Mouse (Mus musculus) erythroblast, embryonic 14.5 days (primary cell): ENCODE data around the gene Fam178b.

Source experiments
- GATA1 ChIP-seq: IDR thresholded peaks from 2 replicates; pipeline ENCODE4 v1.6.1; 2012; ENCODE audit warnings: low read length, inconsistent platforms, mixed read lengths
- TAL1 ChIP-seq: IDR thresholded peaks from 3 replicates; pipeline ENCODE4 v1.6.1; 2012; ENCODE audit warnings: low read length, inconsistent platforms, mixed read lengths

DNA sequence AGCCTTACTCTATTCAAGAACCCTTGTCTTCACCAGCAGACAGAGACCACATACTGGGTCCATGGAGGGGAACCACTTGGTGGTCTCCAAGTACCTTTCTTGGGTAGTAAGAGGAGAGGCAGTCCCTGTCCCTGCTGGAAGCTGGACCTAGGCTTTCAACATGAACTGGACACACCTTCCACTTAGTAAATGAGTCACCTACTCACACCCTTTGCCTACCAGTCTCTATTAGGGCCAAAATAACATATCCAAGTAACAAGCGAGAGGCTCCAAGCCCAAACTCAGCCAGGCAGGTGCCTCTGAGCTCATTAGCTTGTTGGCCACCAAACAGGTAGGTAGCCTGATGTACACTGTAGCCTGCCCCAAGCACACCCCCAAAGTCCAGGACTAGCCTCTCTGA lies 25.6 kb upstream of the Fam178b start:
- no peak for TF ChIP-seq TAL1
- TF ChIP-seq GATA1 = no peak
